Mouse (Mus musculus) 3134 (cell line): ENCODE measurements around the gene Epb41.

Source experiments
- DNase-seq: peaks from one replicate; pipeline ENCODE4 v3.0.0-alpha.2; 2011; ENCODE audit warnings: low spot score; ENCODE audit not compliant: insufficient read length; ENCODE audit errors: extremely low read depth

Gene Epb41

GRCm38 (mm10) chr4:131922404-131922803 is 152.7 kb downstream of the Epb41 start:
- no peak for DNase-seq

GRCm38 (mm10) chr4:131921461-131922346 is 153.4 kb downstream of the Epb41 start, which contains the start of gene Tmem200b:
TSS of gene Tmem200b (plus strand) at chr4:131921771.
- no peak for DNase-seq

- DNase-seq, result no peak
Observed at GRCm38 (mm10) chr4:131920595-131921351, 154.3 kb downstream of the Epb41 start.

- DNase-seq, result no peak
Observed at GRCm38 (mm10) chr4:131920141-131920594, 155.0 kb downstream of the Epb41 start.

- DNase-seq, result no peak
Observed at GRCm38 (mm10) chr4:131919506-131920140, 155.5 kb downstream of the Epb41 start.

- DNase-seq, result no peak
Observed at GRCm38 (mm10) chr4:131918711-131919500, 156.2 kb downstream of the Epb41 start.

- no peak for DNase-seq
Observed at GRCm38 (mm10) chr4:131918026-131918533, 157.0 kb downstream of the Epb41 start.

- DNase-seq, result no peak
Observed at GRCm38 (mm10) chr4:131917010-131917555, 158.0 kb downstream of the Epb41 start.

- DNase-seq, result peak; percentile 66
Observed at GRCm38 (mm10) chr4:131916425-131916824, 158.7 kb downstream of the Epb41 start.

- no peak for DNase-seq
Observed at GRCm38 (mm10) chr4:131915821-131916328, 159.2 kb downstream of the Epb41 start.

GRCm38 (mm10) chr4:131914891-131915469 is 160.1 kb downstream of the Epb41 start:
- no peak for DNase-seq

GRCm38 (mm10) chr4:131914046-131914643 is 161.0 kb downstream of the Epb41 start:
- DNase-seq, result no peak

- peak; percentile 53 for DNase-seq
Observed at GRCm38 (mm10) chr4:131913526-131913925, 161.6 kb downstream of the Epb41 start.

GRCm38 (mm10) chr4:131911521-131911920 is 163.6 kb downstream of the Epb41 start:
- no peak for DNase-seq

- DNase-seq, result no peak
Observed at GRCm38 (mm10) chr4:131910237-131910994, 164.7 kb downstream of the Epb41 start.

GRCm38 (mm10) chr4:131907912-131908311 is 167.2 kb downstream of the Epb41 start:
- DNase-seq, result no peak

- DNase-seq, result no peak
Observed at GRCm38 (mm10) chr4:131906423-131906822, 168.7 kb downstream of the Epb41 start.

- no peak for DNase-seq
Observed at GRCm38 (mm10) chr4:131904478-131904877, 170.6 kb downstream of the Epb41 start.
